Mouse (Mus musculus): ENCODE results near the gene Fzd1.
A peak's percentile ranks its signal among the peaks of the same experiment; 100 is the strongest.

Gene Fzd1

GRCm38 (mm10) chr5:4757902-4758301, at the start of gene Fzd1:
Gene Fzd1 (minus strand): TSS chr5:4758035.
- DNase-seq (ENCODE audit: low spot score) = peak; percentile 44

GRCm38 (mm10) chr5:4805228-4805627, 47.4 kb upstream of the Fzd1 start:
- no peak for DNase-seq (ENCODE audit: low spot score)

- DNase-seq (ENCODE audit: low spot score) = no peak
Observed at GRCm38 (mm10) chr5:4803708-4804107, 45.9 kb upstream of the Fzd1 start.

- DNase-seq (ENCODE audit: low spot score) = no peak
Observed at GRCm38 (mm10) chr5:4801971-4802370, 44.1 kb upstream of the Fzd1 start.

GRCm38 (mm10) chr5:4801096-4801850, 43.4 kb upstream of the Fzd1 start:
- DNase-seq (ENCODE audit: low spot score) = no peak

GRCm38 (mm10) chr5:4791219-4791618, 33.4 kb upstream of the Fzd1 start:
- no peak for DNase-seq (ENCODE audit: low spot score)

- DNase-seq (ENCODE audit: low spot score) = no peak
Observed at GRCm38 (mm10) chr5:4790265-4790664, 32.4 kb upstream of the Fzd1 start.

GRCm38 (mm10) chr5:4788484-4788883, 30.6 kb upstream of the Fzd1 start:
- no peak for DNase-seq (ENCODE audit: low spot score)

- DNase-seq (ENCODE audit: low spot score) = no peak
Observed at GRCm38 (mm10) chr5:4786816-4787215, 29.0 kb upstream of the Fzd1 start.

GRCm38 (mm10) chr5:4778274-4778673, 20.4 kb upstream of the Fzd1 start:
- DNase-seq (ENCODE audit: low spot score) = no peak

GRCm38 (mm10) chr5:4776495-4776894, 18.7 kb upstream of the Fzd1 start:
- no peak for DNase-seq (ENCODE audit: low spot score)

GRCm38 (mm10) chr5:4773090-4773772, 15.4 kb upstream of the Fzd1 start:
- no peak for DNase-seq (ENCODE audit: low spot score)

GRCm38 (mm10) chr5:4770609-4771008, 12.8 kb upstream of the Fzd1 start:
- DNase-seq (ENCODE audit: low spot score) = no peak

GRCm38 (mm10) chr5:4767896-4768295, 10.1 kb upstream of the Fzd1 start:
- DNase-seq (ENCODE audit: low spot score) = no peak

- no peak for DNase-seq (ENCODE audit: low spot score)
Observed at GRCm38 (mm10) chr5:4766719-4767118, 8.9 kb upstream of the Fzd1 start.

GRCm38 (mm10) chr5:4761891-4762290, 4.1 kb upstream of the Fzd1 start:
- DNase-seq (ENCODE audit: low spot score) = no peak

- DNase-seq (ENCODE audit: low spot score) = peak; percentile 24
Observed at GRCm38 (mm10) chr5:4758331-4759080, 671 bp upstream of the Fzd1 start.

GRCm38 (mm10) chr5:4756871-4757711, 744 bp downstream of the Fzd1 start:
- DNase-seq (ENCODE audit: low spot score) = no peak

- no peak for DNase-seq (ENCODE audit: low spot score)
Observed at GRCm38 (mm10) chr5:4756001-4756681, 1.7 kb downstream of the Fzd1 start.

- no peak for DNase-seq (ENCODE audit: low spot score)
Observed at GRCm38 (mm10) chr5:4755326-4755725, 2.5 kb downstream of the Fzd1 start.

GRCm38 (mm10) chr5:4754701-4755281, 3.0 kb downstream of the Fzd1 start:
- no peak for DNase-seq (ENCODE audit: low spot score)

All from layer of hippocampus, adult 9-10 months (tissue).